Mouse (Mus musculus): ENCODE measurements around the gene Olfr177. TPM values are rescaled to one million over a fixed set of nuclear protein-coding genes. Genes with fewer than 3 reads are reported as not detected.

Olfr177 gene
- total RNA-seq (2021) = not detected
- long read RNA-seq, experiment 1 = 0 reads
- long read RNA-seq, experiment 2 = 0 reads

DNA sequence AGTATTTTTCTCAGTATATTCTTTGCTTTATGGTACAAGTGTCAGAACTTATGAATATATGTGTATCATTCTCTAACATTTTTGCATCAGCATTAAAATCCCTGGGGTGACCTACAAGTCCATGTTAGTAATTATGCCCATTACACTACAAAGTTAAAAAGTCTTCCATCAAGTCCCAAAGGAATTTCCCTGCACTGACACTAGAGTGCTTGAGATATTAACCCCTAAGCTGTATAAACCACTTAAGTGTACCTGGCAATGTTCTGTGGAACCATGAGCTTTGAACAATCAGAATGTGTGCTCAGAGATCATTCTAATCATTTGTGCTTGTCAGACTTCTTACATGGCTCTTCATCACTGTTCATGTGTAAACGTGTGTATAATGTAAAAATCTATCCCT, at the start of gene Olfr177:
Olfr177 (minus strand) TSS at position 101 of the 400 bp plus-strand sequence.
- no peak for DNase-seq (ENCODE audit: low spot score in 2 of 2)

DNA sequence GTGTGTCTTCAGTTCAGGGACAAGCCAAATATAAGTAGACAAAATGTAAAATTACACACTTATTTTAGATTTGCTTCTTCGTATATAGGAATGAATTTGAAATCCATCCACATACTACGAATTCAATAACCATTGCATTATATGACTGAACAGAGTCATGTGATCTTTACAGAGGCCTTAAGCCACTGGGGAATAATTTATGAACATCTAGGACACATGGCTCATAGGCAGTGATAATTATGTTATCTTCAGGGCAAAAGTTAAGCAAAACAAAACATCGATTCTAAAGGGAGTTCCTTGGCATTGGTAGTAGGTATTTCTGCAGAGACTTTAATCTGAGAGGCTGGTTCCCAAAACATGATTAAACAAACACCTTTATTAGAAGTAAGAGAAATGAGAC, 17.4 kb upstream of the Olfr177 start, which contains the start of gene Olfr178:
Olfr178 (minus strand) TSS at position 101 of the 400 bp plus-strand sequence.
- no peak for DNase-seq (ENCODE audit: low spot score in 2 of 2)

DNA sequence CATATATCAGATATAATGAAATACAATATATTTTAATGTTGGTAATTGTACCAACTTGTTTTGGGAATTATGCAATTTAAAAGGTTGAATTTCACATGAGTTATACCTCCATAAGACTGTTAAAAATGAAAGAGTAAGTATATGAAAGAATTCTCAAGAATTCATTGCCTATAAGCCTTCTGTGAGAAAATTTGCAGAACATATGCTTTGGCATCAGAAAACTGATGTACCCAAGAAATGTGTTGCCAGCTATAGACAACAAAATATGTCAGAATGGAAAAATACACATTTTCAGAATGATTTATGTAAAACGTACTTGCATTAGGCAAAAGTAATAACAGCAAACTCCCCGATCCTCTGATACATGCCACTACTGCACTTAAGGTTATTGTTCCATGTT, 9.8 kb upstream of the Olfr177 start:
- no peak for DNase-seq (ENCODE audit: low spot score in 2 of 2)

DNA sequence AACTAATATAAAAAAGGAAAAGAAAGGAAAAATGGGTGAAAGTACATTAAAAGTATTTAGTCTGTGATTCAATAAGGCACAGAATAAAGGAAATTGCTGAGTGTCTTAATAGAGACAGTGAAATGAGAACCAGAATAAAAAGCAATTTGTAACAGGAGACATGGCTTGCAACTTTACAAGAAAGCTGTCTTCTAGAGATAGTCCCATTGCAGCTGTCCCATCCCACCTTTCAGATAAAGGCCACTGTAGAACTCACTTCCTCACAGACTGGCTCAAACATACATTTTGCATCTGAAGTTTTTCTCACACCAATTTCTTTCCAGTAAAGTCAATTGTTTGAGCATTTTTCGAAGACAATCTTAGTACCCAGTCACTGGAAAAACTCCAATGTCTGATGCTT, 13.1 kb downstream of the Olfr177 start:
- no peak for DNase-seq (ENCODE audit: low spot score in 2 of 2)

- DNase-seq (ENCODE audit: low spot score in 2 of 2) = no peak
These were observed 14.4 kb downstream of the Olfr177 start for GRCm38 (mm10) chr16:58860032-58860737.

DNA sequence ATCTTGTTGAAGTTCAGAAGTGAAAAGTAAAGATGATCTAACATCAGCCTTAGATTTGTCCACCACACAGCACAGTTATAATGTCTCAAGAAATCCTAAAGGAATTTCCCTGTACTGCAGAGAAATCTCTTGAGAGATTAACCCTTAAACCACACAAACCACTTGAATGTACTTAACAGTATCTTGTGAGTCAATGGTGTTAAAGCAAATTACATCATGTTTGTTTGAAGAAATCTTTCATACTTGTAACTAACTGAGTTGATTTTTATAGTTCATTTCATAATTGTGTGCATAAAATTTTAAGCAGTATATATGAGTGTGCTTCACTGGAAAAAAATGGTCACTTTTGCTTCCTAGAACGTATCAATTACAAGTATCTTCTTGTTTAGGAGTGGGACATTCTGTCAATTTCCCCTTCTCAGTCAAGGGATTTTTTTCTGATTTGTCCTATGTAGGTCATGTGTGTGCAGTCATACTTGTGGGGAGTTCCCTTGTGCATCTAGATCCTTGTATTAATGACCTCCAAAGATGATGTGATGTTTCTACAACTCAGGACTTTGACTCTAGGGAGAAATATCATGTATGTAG, 47.7 kb downstream of the Olfr177 start, which contains the start of gene Olfr175-ps1:
Olfr175-ps1 (minus strand) TSS at position 51 of the 588 bp plus-strand sequence.
- DNase-seq (ENCODE audit: low spot score in 2 of 2) = no peak

Other genes starting within 250 kb of the Olfr177 start
- not detected for gene E330017A01Rik, start 236.0 kb downstream of the Olfr177 start, total RNA-seq (2021)
- gene Cpox, start 204.5 kb downstream of the Olfr177 start, total RNA-seq (2021) = 10 to 100 TPM; 36.5 to 45.9 TPM
- gene Gpr15, start 155.7 kb downstream of the Olfr177 start, total RNA-seq (2021) = not detected
- 10 to 100 TPM; 71.9 to 75.0 TPM for gene Cldnd1, start 146.9 kb downstream of the Olfr177 start, total RNA-seq (2021)
- not detected for gene Olfr172, start 111.6 kb downstream of the Olfr177 start, total RNA-seq (2021)
- not detected for gene Olfr173, start 74.5 kb downstream of the Olfr177 start, total RNA-seq (2021)
- not detected for gene Olfr175-ps1, start 48.0 kb downstream of the Olfr177 start, total RNA-seq (2021)
- not detected for gene Olfr178, start 17.3 kb upstream of the Olfr177 start, total RNA-seq (2021)
- not detected for gene Olfr181, start 54.0 kb upstream of the Olfr177 start, total RNA-seq (2021)
- not detected for gene Olfr180, start 54.6 kb upstream of the Olfr177 start, total RNA-seq (2021)
- gene Olfr183, start 120.6 kb upstream of the Olfr177 start, total RNA-seq (2021) = not detected
- gene Olfr186, start 155.5 kb upstream of the Olfr177 start, total RNA-seq (2021) = not detected
- gene Olfr187, start 165.0 kb upstream of the Olfr177 start, total RNA-seq (2021) = not detected
- not detected for gene Olfr190, start 203.2 kb upstream of the Olfr177 start, total RNA-seq (2021)
- not detected for gene Olfr191, start 215.1 kb upstream of the Olfr177 start, total RNA-seq (2021)
- not detected for gene Olfr193, start 237.1 kb upstream of the Olfr177 start, total RNA-seq (2021)
- gene Olfr194, start 246.3 kb upstream of the Olfr177 start, total RNA-seq (2021) = not detected

All from adrenal gland, postnatal 4 days (tissue).